Mouse (Mus musculus) lung, adult 2 months (tissue): Measurements from ENCODE around the gene Ptma.
A peak's percentile ranks its signal among the peaks of the same experiment; 100 is the strongest.

Experiments
- CTCF ChIP-seq: fragments of 200-500 bp; IDR thresholded peaks from 2 replicates; pipeline ENCODE4 v1.5.1; 2011; ENCODE audit warnings: mild to moderate bottlenecking, low read length, control low read depth; ENCODE audit not compliant: insufficient read depth
- POLR2A ChIP-seq: fragments of 200-500 bp; IDR thresholded peaks from 2 replicates; pipeline ENCODE4 v1.6.1; 2011; ENCODE audit warnings: low read depth, mild to moderate bottlenecking, control low read depth, low read length, borderline replicate concordance; ENCODE audit errors: extremely low read depth

GRCm38 (mm10) chr1:86528571-86529180 lies 2.1 kb downstream of the Ptma start:
- peak; percentile 13; the same call in 1 of the 2 replicates for TF ChIP-seq CTCF
- TF ChIP-seq POLR2A: no peak; the same call in 1 of the 2 replicates
